Mouse (Mus musculus) kidney, embryonic 16.5 days (tissue): ENCODE data around the gene Ndufs5. TPM values are rescaled to one million over a fixed set of nuclear protein-coding genes. Genes with fewer than 3 reads are reported as not detected.
A peak's percentile ranks its signal among the peaks of the same experiment; 100 is the strongest.

ENCODE experiments used
- ATAC-seq: fragments of 200-750 bp; cut with Nextera tagmentation; 2 replicates; pipeline ENCODE4 v1.8.0; 2017; ENCODE audit warnings: moderate TSS enrichment; ENCODE audit not compliant: low FRiP score, low TSS enrichment
- H3K27ac ChIP-seq: fragments of 300-500 bp; sonication (generic); 2 replicates; pipeline ENCODE4 v1.5.1; 2014; ENCODE audit warnings: low read length
- H3K27me3 ChIP-seq: fragments of 300-500 bp; sonication (generic); 2 replicates; pipeline ENCODE4 v1.6.1; 2014; ENCODE audit warnings: low read length, control low read depth, mixed read lengths; ENCODE audit not compliant: insufficient read depth
- H3K36me3 ChIP-seq: fragments of 300-500 bp; sonication (generic); 2 replicates; pipeline ENCODE4 v1.6.1; 2014; ENCODE audit warnings: low read length, control low read depth, mixed read lengths; ENCODE audit not compliant: insufficient read depth
- H3K4me1 ChIP-seq: fragments of 300-500 bp; sonication (generic); 2 replicates; pipeline ENCODE4 v1.6.1; 2014; ENCODE audit warnings: low read length, control low read depth, mixed read lengths; ENCODE audit not compliant: insufficient read depth
- H3K4me2 ChIP-seq: fragments of 300-500 bp; sonication (generic); replicated peaks from 2 replicates; pipeline ENCODE4 v1.6.1; 2014; ENCODE audit warnings: low read depth, low read length
- H3K4me3 ChIP-seq: fragments of 300-500 bp; sonication (generic); 2 replicates; pipeline ENCODE4 v1.5.1; 2014; ENCODE audit warnings: mild to moderate bottlenecking, low read length
- H3K9ac ChIP-seq: fragments of 300-500 bp; sonication (generic); replicated peaks from 2 replicates; pipeline ENCODE4 v1.6.1; 2014; ENCODE audit warnings: low read length
- H3K9me3 ChIP-seq: fragments of 300-500 bp; sonication (generic); 2 replicates; pipeline ENCODE4 v1.6.1; 2016; ENCODE audit warnings: low read length, control low read depth
- WGBS: fragments of 180-500 bp; shearing (Covaris S2); extraction: QIAGEN DNeasy Blood & Tissue Kit; methylation state at CpG from one replicate; pipeline ENCODE4 v1.1.7; 2014; 5-methylcytosine and 5-hydroxymethylcytosine counted together
- polyA plus RNA-seq: library from polyadenylated mRNA; unstranded; fragments of >200 nt; fragmentation: Nextera tagmentation; extraction: Ambion mirVana; gene quantifications from 2 replicates; pipeline ENCODE4 v1.2.1, GENCODE M21; 2015

Ndufs5 gene
- polyA plus RNA-seq, 1 experiment from 2014 or later: 298 TPM

- H3K9me3 ChIP-seq: no peaks in the 10 kb centered on the region
- no peaks in the 10 kb centered on the region for H3K36me3 ChIP-seq
- H3K27me3 ChIP-seq: no peaks in the 10 kb centered on the region
- peaks cover 3% of the 10 kb centered on the region; the same call in 1 of the 2 replicates for H3K4me1 ChIP-seq
- WGBS: 90% methylated on average over 3 of the region's 3 CpGs
- H3K4me3 ChIP-seq: no peak overlapping the region
- no peak overlapping the region for H3K27ac ChIP-seq
- no peak for ATAC-seq
- H3K9ac ChIP-seq: no peak overlapping the region
- H3K4me2 ChIP-seq: no peak overlapping the region
Observed at GRCm38 (mm10) chr4:123692071-123692470, 25.9 kb downstream of the Ndufs5 start.

- Histone ChIP-seq H3K9me3 (no peaks in the 10 kb centered on the region), H3K27me3 (no peaks in the 10 kb centered on the region), H3K4me2 (no peak overlapping the region), H3K36me3 (no peaks in the 10 kb centered on the region), H3K4me1 (peaks cover 11% of the 10 kb centered on the region), H3K4me3 (no peak overlapping the region), H3K9ac (no peak overlapping the region), H3K27ac (no peak overlapping the region)
- WGBS: 88% methylated on average over 10 of the region's 10 CpGs
- ATAC-seq: no peak
Observed at GRCm38 (mm10) chr4:123690311-123690710, 27.7 kb downstream of the Ndufs5 start.

DNA sequence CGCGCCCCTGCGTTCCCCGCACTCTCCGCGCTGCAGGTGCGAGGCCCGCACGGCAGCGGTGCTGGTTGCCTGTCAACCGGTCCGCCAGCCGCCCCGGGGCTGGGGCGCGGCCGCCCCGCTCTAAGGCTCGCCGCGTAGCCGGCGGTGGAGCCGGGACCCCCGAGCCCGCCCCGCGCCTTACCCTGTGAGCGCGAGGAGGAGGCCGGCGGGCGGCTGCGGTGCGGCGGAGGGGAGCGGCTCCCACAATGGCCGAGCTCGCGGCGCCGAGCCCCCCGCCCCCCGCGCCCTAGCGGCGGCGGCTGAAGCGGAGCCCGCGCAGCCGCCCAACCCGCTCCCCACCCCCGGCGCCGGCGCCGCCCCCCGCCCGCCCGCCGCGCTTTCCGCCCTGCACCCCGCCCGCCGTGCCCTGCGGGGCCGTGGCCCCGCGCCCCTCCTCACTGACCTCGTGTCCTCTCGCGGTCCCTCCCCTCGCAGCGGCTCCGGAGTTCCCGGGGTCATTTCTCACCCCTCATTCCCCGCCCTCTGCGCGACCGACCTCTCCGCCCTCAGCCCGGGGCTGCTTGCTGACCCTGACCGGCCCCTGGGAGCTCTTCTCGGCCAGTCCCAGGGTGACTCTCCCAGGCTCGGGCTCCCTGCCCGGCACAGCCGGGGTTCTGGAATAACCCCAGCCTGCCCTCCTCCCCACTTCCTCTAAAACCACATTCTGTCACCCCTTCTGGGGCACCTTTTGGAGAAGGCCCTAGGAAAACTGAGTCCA, 30.8 kb downstream of the Ndufs5 start:
- Histone ChIP-seq H3K27ac (no peak overlapping the region), H3K4me2 (peak overlapping the region; percentile 100), H3K9me3 (no peaks in the 10 kb centered on the region), H3K4me1 (peaks cover 11% of the 10 kb centered on the region), H3K4me3 (peak overlapping the region; percentile 81), H3K27me3 (no peaks in the 10 kb centered on the region), H3K36me3 (no peaks in the 10 kb centered on the region), H3K9ac (peak overlapping the region; percentile 80)
- WGBS: under 1% methylated on average over 61 of the region's 89 CpGs
- ATAC-seq: peak; percentile 74

- Histone ChIP-seq H3K4me1 (peaks cover 14% of the 10 kb centered on the region), H3K36me3 (no peaks in the 10 kb centered on the region), H3K27me3 (no peaks in the 10 kb centered on the region), H3K9me3 (no peaks in the 10 kb centered on the region), H3K4me3 (peak overlapping the region; percentile 81), H3K9ac (peak overlapping the region; percentile 80), H3K4me2 (peak overlapping the region; percentile 100), H3K27ac (no peak overlapping the region)
- peak; percentile 69; the same call in 1 of the 2 replicates for ATAC-seq
- 1% methylated on average over 55 of the region's 56 CpGs for WGBS
Observed at GRCm38 (mm10) chr4:123686368-123687024, 31.5 kb downstream of the Ndufs5 start.

- no peak for ATAC-seq
- Histone ChIP-seq H3K4me2 (peak overlapping the region; percentile 100), H3K36me3 (no peaks in the 10 kb centered on the region), H3K27me3 (no peaks in the 10 kb centered on the region), H3K27ac (no peak overlapping the region), H3K9me3 (no peaks in the 10 kb centered on the region), H3K4me1 (peaks cover 21% of the 10 kb centered on the region), H3K9ac (no peak overlapping the region), H3K4me3 (peak overlapping the region; percentile 81)
- WGBS: 59% methylated on average over 8 of the region's 8 CpGs
Observed at GRCm38 (mm10) chr4:123685506-123686242, 32.3 kb downstream of the Ndufs5 start.

DNA sequence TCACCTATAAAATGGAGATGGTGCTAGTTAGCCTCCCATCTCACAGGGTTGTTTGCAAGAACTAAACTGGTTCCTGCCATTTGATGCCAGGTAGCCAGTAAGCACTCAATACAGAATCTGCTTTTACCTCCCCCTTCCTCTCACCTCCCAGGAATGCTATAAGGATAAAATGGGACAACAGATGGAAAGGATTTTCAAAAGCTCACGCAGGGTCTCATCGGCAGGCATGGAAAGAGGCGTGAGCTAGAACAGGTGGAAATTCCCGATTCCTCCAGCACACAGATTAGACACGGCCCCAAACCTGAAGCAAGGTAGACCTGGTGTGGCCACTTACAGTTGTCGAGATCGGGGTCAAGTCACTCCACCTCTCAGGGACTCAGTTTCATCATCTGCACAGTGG, 33.0 kb downstream of the Ndufs5 start:
- ATAC-seq: no peak
- Histone ChIP-seq H3K9ac (no peak overlapping the region), H3K4me1 (peaks cover 24% of the 10 kb centered on the region), H3K27ac (no peak overlapping the region), H3K4me3 (no peak overlapping the region), H3K27me3 (no peaks in the 10 kb centered on the region), H3K4me2 (no peak overlapping the region), H3K36me3 (no peaks in the 10 kb centered on the region), H3K9me3 (no peaks in the 10 kb centered on the region)
- WGBS: 76% methylated on average over 7 of the region's 7 CpGs

- Histone ChIP-seq H3K4me3 (no peak within 1 kb of the TSS), H3K27ac (no peak within 1 kb of the TSS)
- no peak for ATAC-seq
Observed at GRCm38 (mm10) chr4:123684260-123684659, 33.7 kb downstream of the Ndufs5 start, which contains the start of gene Macf1. Macf1 (minus strand) TSS chr4:123684360.

GRCm38 (mm10) chr4:123682291-123682690, 35.7 kb downstream of the Ndufs5 start:
- H3K4me1 ChIP-seq: peaks cover 24% of the 10 kb centered on the region
- H3K27me3 ChIP-seq: no peaks in the 10 kb centered on the region
- no peak for ATAC-seq
- H3K4me3 ChIP-seq: no peak overlapping the region
- no peak overlapping the region for H3K27ac ChIP-seq
- no peaks in the 10 kb centered on the region for H3K36me3 ChIP-seq
- WGBS: 54% methylated on average over 8 of the region's 8 CpGs
- H3K9ac ChIP-seq: no peak overlapping the region
- H3K4me2 ChIP-seq: no peak overlapping the region
- H3K9me3 ChIP-seq: no peaks in the 10 kb centered on the region

More at GRCm38 (mm10) chr4:123684260-123684659, 33.7 kb downstream of the Ndufs5 start, which contains the start of gene Macf1:
- Histone ChIP-seq H3K9me3 (no peaks in the 10 kb centered on the region), H3K36me3 (no peaks in the 10 kb centered on the region), H3K4me2 (no peak within 1 kb of the TSS), H3K4me1 (peaks cover 24% of the 10 kb centered on the region), H3K27me3 (no peaks in the 10 kb centered on the region), H3K9ac (no peak within 1 kb of the TSS)
- WGBS: 77% methylated on average over 3 of the region's 3 CpGs

DNA sequence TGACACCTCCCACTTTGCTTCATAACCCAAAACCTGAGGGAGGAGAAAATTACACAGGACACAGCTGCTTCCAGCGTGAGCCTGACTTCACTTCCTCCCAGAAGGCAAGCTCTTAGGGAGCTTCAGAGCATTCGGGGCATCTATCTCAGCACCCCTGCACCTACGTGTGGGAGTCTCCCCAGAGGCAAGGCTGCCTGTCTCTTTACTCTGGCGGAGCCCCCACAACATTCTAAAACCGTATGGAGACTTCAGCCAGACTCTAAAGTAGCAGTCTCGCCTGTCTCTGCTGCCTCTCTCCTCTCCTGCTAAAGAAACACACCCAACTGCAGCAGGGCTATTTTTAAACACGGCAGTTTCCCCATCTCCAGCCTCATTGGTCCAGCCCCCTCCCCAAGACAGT, 37.0 kb downstream of the Ndufs5 start:
- no peak for ATAC-seq
- Histone ChIP-seq H3K36me3 (no peaks in the 10 kb centered on the region), H3K4me1 (peaks cover 17% of the 10 kb centered on the region), H3K4me2 (no peak overlapping the region), H3K9ac (0 out of 2 replicates have a peak overlapping the region, but pooled peaks have one; percentile 26), H3K9me3 (no peaks in the 10 kb centered on the region), H3K27ac (no peak overlapping the region), H3K27me3 (no peaks in the 10 kb centered on the region), H3K4me3 (no peak overlapping the region)
- 26% methylated on average over 7 of the region's 7 CpGs for WGBS
